Mouse (Mus musculus) ES-Bruce4 (cell line): ENCODE results near the gene Gm17455.

Source experiments
- CTCF ChIP-seq: IDR thresholded peaks from one replicate; pipeline ENCODE4 v1.8.1; 2011; ENCODE audit warnings: low read depth, low read length
- POLR2A ChIP-seq: IDR thresholded peaks from one replicate; pipeline ENCODE4 v1.8.1; 2011; ENCODE audit warnings: low read length; ENCODE audit not compliant: insufficient read depth

- TF ChIP-seq CTCF (no peak), POLR2A (no peak)
Observed at GRCm38 (mm10) chr10:60395605-60396004, 3.9 kb upstream of the Gm17455 start.
